Mouse (Mus musculus) testis, adult 2 months (tissue): ENCODE measurements at regions not wholly inside any gene's neighbourhood (a gene's known extent, or its start where the extent isn't known, plus 50 kb on each side); places are given as distances from the start of the nearest gene placed in this dataset.

Experiments used
- H3K27ac ChIP-seq: fragments of 200-500 bp; 2 replicates; pipeline ENCODE4 v1.5.1; 2012; ENCODE audit warnings: low read depth, low read length; ENCODE audit not compliant: control insufficient read depth, insufficient read depth
- H3K27me3 ChIP-seq: fragments of 200-500 bp; 2 replicates; pipeline ENCODE4 v1.6.1; 2012; ENCODE audit warnings: mild to moderate bottlenecking, low read length, moderate library complexity; ENCODE audit not compliant: control insufficient read depth, insufficient read depth
- H3K36me3 ChIP-seq: fragments of 200-500 bp; 2 replicates; pipeline ENCODE4 v1.6.1; 2012; ENCODE audit warnings: mild to moderate bottlenecking, low read length; ENCODE audit not compliant: control insufficient read depth, insufficient read depth
- H3K4me1 ChIP-seq: fragments of 200-500 bp; 2 replicates; pipeline ENCODE4 v1.6.1; 2012; ENCODE audit warnings: low read length; ENCODE audit not compliant: control insufficient read depth, insufficient read depth
- H3K4me3 ChIP-seq: fragments of 200-500 bp; 2 replicates; pipeline ENCODE4 v1.5.1; 2012; ENCODE audit warnings: low read depth, mild to moderate bottlenecking, low read length, moderate library complexity, mixed read lengths; ENCODE audit not compliant: control insufficient read depth
- CTCF ChIP-seq: fragments of 200-500 bp; IDR thresholded peaks from 2 replicates; pipeline ENCODE4 v1.5.1; 2012; ENCODE audit warnings: low read depth, mild to moderate bottlenecking, inconsistent platforms, low read length, moderate library complexity; ENCODE audit not compliant: control insufficient read depth, insufficient read depth, insufficient replicate concordance
- POLR2A ChIP-seq: fragments of 200-500 bp; IDR thresholded peaks from 2 replicates; pipeline ENCODE4 v1.6.1; 2012; ENCODE audit warnings: low read depth, mild to moderate bottlenecking, inconsistent platforms, low read length, moderate library complexity; ENCODE audit not compliant: control insufficient read depth

GRCm38 (mm10) chr1:64442179-64442874, 90.1 kb upstream of the Creb1 start:
- no peak for TF ChIP-seq CTCF
- TF ChIP-seq POLR2A, result no peak
- Histone ChIP-seq H3K27me3 (no peaks in the 10 kb centered on the region), H3K27ac (no peak overlapping the region)

GRCm38 (mm10) chr1:64423256-64423655, 109.2 kb upstream of the Creb1 start:
- TF ChIP-seq CTCF (no peak), POLR2A (no peak)
- Histone ChIP-seq H3K27me3 (no peaks in the 10 kb centered on the region), H3K4me3 (no peak overlapping the region), H3K36me3 (no peaks in the 10 kb centered on the region), H3K27ac (no peak overlapping the region), H3K4me1 (no peaks in the 10 kb centered on the region)

More at GRCm38 (mm10) chr1:64442179-64442874, 90.1 kb upstream of the Creb1 start:
- peaks cover 6% of the 10 kb centered on the region; the same call in 1 of the 2 replicates for H3K4me1 ChIP-seq
- H3K4me3 ChIP-seq, result no peak overlapping the region
- no peaks in the 10 kb centered on the region for H3K36me3 ChIP-seq

DNA sequence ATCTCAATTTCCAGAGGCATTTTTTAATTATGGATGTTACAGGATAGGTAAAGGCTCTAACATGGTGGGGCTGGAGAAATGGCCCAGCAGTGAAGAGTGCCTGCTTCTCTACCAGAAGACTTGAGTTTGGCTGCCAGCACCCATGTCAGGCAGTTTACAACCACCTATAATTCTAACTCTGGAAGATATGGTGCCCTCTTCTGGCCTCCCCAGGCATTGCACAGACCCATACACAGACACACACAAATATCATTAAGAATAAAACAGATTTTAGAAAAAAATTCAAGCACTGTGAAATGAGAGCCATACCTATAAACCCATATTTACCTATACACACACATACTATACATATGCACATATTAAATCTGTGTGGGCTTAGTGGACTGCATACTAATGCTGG, 113.9 kb upstream of the Creb1 start:
- TF ChIP-seq POLR2A (no peak), CTCF (no peak)
- Histone ChIP-seq H3K27me3 (no peaks in the 10 kb centered on the region), H3K27ac (no peak overlapping the region), H3K4me3 (no peak overlapping the region), H3K36me3 (no peaks in the 10 kb centered on the region), H3K4me1 (no peaks in the 10 kb centered on the region)

DNA sequence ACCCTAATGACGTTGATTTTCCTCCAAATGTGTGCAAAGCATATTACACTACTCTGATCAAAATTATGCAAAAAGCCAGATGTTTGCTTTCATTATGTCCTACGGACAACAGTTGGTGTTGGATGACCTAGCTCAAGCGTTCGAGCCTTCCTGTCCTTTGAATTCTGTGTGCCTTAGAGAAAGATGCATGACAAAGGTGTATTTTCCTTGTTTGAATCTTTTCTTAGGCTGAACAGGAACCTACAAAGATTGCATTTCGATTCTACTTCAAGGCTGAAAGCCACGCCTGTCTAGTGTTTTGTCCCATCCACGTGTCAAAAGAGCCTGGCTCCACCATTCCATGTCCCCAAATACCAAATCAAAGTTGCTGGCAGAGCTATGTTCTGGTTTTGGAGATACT, 116.5 kb upstream of the Creb1 start:
- TF ChIP-seq POLR2A (no peak), CTCF (no peak)
- H3K27me3 ChIP-seq, result no peaks in the 10 kb centered on the region
- no peak overlapping the region for H3K4me3 ChIP-seq
- H3K36me3 ChIP-seq, result no peaks in the 10 kb centered on the region
- H3K27ac ChIP-seq, result no peak overlapping the region
- no peaks in the 10 kb centered on the region for H3K4me1 ChIP-seq

DNA sequence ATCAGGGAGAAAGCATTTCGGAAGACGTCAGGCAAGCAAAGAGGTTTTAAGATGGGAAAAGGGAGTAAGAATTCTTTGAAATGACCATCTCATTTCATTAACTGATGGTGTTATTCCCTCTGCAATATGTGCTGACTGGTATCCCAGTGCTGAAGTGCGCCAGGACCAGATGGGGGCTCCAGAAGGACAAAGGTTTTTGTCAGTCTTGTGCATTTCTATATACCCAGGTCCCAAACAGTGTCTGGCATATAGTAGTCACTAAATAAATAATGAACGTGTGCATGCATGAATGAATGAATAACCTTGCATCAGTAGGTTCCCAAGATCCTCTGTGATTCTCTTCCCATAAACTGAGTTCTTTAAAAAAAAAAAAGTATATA, 119.3 kb upstream of the Creb1 start:
- Histone ChIP-seq H3K36me3 (no peaks in the 10 kb centered on the region), H3K27ac (no peak overlapping the region), H3K4me1 (no peaks in the 10 kb centered on the region), H3K27me3 (no peaks in the 10 kb centered on the region), H3K4me3 (no peak overlapping the region)
- TF ChIP-seq POLR2A, result no peak
- TF ChIP-seq CTCF, result no peak

DNA sequence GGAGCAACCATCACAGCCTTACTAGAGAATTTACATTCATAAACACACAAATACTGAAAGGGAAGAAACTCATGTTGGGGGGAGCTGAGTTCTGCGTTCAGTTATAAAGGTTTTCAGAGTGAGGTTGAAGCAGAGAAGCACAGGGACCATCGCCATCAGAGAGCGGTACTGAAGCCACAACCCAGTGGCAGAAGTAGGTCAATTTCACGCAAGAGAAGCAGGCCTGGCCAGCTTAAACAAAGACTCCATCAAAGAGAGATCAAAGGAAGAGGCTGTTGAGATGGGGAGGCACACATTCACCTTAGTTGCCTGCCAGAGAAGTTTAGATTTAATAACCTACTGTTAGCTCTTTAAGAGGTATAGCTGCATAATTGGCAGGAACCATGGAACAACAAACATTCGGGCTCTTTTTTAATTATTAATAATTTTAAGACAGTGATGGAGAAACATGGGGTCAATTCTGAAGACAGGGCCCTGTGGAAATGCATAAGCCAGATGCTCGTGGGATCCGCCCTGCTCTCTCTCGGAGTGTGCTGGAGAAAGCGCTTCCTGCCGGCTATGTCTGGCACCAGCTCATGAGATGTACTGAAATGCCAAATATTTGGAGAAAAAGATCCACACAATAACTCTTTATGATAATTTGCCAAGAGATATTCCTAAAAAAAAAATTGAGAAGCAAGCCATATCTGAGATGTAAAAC, 119.8 kb upstream of the Creb1 start:
- Histone ChIP-seq H3K4me3 (no peak overlapping the region), H3K27ac (no peak overlapping the region), H3K27me3 (no peaks in the 10 kb centered on the region), H3K4me1 (no peaks in the 10 kb centered on the region), H3K36me3 (no peaks in the 10 kb centered on the region)
- TF ChIP-seq CTCF (no peak), POLR2A (no peak)

DNA sequence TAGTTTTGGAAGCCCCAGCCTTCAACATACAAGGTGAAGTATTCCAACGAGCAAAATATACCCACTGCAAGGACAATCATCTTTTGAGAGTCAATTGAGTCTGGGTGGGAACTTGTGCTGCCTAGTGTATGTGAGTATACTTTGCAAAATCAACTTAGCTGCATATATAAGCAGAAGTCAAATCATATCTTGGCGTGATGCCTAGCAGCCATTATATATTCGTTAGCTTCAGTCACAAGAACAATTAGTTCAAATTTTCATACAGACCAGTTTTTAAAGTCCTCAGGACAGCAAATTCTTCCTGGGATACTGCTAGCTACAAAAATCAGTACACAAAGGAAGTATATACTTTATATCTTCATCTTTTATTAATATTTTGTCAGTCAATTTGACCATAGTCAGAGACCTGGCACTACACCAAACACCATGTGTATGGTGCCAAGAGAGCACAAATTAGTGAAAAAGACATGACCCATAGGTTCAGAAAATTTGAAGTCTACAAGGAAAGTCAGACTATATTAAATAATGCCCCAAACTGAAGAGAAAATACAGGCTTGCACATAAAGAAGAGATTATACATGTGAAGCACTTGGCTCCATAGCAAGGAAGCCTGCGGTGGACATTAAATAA, 120.5 kb upstream of the Creb1 start:
- TF ChIP-seq CTCF (no peak), POLR2A (no peak)
- Histone ChIP-seq H3K27ac (no peak overlapping the region), H3K36me3 (no peaks in the 10 kb centered on the region), H3K27me3 (no peaks in the 10 kb centered on the region), H3K4me1 (no peaks in the 10 kb centered on the region), H3K4me3 (no peak overlapping the region)
